Mouse (Mus musculus) erythroid progenitor cell, adult 5-6 weeks (primary cell): ENCODE measurements around the gene Loxl1. TPM values are rescaled to one million over a fixed set of nuclear protein-coding genes. Genes with fewer than 3 reads are reported as not detected.
"Not testable (repeated sequence)": the region's sequence is repeated elsewhere in the genome, so short reads cannot be mapped to it uniquely, and the experiment has no call there.

Experiments
- ATAC-seq: replicated peaks from 2 replicates; pipeline ENCODE4 v1.8.0; 2016; ENCODE audit warnings: moderate number of reproducible peaks, mild to moderate bottlenecking, moderate TSS enrichment, inconsistent platforms; ENCODE audit not compliant: poor library complexity, low FRiP score, severe bottlenecking
- total RNA-seq, 2 experiments: library from RNA; stranded (forward) in 1 of 2; stranded (reverse) in 1 of 2; fragments of 150-400 nt in 1 of 2; fragments of 186-747, 209-891 nt in 1 of 2; gene quantifications; 2 replicates each; pipeline versions ENCODE4 v1.2.3 to v1.2.4; 2015 to 2017; ENCODE audit warnings: low replicate concordance in 2 of 2

Loxl1 gene
- total RNA-seq, 2 experiments from 2014 or later = 0.08 TPM; not detected in 1

DNA sequence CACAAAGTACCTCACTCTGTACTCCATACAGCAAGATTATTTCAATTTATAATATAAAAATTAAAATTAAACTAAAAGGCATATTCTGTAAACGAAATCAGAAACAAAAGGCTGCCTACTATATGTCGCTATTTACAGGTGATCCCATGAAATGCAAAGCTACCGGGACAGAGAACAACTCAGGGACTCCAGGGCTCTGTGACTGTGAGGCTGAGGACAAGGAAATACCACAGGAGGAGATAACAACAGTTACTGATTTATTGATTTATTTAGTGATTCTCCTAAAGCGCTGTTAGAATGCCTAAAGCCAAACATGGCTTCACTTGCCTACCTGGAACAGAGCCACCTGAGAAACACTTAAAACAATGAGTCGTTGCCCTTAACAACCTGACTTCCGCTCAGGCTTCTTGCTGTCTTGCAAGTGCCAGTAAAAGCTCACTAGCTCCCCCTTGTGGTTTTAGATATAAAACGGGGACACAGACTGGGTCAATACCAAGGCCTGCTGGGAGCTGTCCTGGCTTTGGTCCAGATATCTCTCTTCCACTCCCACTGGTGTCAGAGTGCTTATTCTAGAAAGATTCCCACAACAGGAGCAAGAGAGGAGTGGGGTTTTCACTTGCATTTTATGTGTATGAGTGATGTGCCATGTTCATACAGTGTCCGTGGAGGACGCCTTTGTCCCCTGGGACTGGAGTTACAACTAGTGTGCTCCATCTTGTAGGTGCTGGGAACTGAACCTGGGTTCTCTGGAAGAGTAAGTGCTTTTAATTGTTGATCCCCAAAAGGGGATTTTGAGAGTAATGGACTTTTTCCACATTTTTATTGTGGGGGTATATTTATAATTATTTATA lies 32.5 kb downstream of the Loxl1 start:
- peak; percentile 82 for ATAC-seq

- ATAC-seq = no peak
Observed at GRCm38 (mm10) chr9:58279780-58280179, 33.2 kb downstream of the Loxl1 start.

DNA sequence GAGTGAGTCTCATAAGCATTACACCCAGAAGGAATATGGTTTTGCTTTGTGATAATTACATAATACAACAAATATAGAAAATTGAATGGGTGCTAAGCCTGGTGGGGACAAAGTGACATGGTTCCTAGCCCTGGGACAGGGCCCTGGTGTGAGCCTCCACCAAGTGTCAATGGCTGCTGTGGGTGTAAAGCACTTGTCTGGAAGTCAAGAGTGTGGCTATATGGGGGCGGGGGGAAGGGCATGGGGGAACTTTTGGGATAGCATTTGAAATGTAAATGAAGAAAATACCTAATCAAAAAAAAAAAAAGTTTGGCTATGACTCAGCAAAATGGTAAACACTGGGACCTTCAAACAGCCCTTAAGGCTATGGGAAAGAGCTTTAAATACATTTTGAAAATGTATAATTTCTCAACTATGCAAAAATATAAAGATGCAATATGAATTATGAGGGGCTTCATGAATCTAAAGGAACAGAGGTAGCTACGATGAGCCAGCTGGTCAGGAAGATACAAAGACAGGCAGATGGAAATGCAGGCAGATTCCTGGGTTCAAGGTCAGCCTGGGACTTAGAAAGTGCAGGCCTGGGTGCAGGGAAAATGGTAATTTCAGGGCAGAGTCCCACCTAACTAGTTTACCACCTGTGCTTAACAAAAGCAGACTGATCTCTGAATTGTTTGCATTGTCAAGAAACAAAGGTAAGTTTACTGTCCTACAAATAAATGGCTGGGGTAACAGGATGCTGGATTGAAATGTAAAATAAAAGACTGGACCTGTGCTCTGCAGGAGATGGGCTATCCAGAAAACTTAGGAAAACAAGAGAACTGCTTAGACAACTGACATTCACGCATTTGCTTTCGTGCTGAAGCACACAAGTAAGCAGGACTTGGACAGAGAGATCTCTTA lies 33.9 kb downstream of the Loxl1 start:
- ATAC-seq = no peak

DNA sequence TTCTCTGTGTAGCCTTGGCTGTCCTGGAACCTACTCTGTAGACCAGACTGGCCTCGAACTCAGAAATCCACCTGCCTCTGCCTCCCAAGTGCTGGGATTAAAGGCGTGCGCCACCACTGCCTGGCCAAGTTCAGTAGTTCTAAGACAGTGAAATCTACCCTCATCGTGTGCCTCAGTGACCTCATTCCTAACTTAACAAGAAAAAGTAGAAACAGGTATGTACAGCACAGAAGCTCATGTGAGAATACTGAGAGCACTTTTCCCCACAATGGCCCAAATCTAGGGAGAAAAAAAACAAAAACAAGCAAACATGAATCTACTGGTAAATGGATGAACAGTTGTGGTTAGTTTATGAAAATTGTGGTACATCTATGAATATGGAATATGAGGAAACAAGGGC lies 34.7 kb downstream of the Loxl1 start:
- no peak for ATAC-seq

DNA sequence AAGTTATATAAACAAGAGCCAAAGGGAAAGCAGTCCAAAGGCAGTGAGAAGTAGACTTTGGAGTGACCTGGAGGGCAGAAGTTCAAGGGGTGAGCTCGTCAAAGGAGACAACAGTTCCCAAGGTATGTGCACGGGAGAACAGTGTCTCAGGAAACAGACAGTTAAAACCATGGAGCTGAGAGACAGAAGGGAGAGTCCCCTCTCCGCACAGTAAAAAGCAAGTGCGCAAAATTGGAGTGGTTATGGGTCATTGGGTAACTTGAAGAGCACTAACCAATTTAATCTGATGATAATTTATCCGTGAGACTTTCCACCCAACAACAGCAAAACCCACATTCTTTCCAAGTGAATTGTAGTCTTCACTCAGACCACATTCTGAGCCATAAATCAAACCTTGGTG lies 36.6 kb downstream of the Loxl1 start:
- no peak for ATAC-seq

DNA sequence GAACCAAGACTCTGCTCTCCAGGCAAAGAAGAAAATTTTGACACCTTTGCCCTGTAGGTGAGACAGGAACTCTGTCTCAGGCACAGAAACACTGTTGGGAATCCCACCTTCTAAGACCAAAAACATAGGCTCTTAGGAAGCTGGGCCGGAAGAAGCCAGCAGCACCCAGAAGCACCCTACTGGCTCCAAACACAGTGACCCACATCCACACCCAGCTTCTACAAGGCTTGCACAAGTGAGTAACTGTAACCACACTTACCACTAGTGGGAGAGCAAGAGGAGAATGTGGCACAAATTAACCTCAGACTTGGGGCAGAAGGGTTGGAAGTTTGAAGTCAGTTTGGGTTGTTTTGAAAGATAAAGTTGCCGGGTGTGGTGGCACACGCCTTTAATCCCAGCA lies 37.2 kb downstream of the Loxl1 start:
- ATAC-seq = no peak

DNA sequence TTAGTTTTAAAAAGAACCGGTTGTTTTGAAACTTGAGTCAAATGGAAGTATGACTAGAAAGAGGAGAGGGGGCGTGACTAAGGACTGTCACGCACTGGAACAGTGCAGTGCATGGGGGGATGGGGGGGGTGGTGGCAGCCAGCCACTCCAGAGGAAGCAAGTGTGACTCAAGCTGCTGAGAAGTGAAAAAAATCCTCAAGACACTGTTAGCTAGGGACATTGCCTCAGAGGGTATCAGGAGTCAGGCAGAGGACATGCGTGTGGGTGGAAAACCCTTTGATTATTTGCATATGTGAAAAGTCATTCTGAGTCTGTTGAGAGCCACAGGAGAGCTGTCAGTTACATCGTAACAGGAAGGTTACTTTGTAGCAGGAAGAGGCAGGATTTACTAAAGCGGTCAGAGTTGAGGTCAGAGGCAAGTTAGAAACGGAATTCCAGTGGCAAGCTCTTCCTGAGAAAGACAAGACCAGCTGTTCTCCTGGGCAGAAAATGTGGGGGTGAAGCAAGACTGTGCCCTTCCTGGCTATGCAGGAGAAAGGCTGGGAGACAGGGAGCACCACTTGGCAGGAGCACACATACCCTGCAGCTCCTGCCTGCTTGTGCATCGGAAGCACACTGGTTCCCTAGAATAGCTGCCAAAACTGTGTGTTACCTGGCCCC lies 37.7 kb downstream of the Loxl1 start:
- ATAC-seq = no peak

DNA sequence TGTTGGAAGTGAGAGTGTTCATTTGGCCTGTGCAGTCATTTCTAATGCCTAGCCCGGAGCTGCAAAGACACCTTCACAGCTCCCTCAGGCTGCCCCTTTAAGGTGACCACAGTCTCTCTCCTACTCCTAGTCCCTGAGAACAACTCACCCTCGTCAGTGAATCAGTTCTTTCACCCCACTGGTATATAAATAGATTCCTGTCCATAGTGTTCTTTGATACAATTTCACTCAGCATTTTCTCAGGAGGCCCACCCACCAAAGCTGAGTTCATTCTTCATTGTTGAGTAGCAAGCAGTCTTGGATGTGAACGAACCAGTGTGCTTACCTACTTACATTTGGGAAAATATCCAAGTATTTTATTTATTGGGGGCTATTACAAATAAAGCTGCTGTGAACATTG lies 38.4 kb downstream of the Loxl1 start:
- no peak for ATAC-seq

DNA sequence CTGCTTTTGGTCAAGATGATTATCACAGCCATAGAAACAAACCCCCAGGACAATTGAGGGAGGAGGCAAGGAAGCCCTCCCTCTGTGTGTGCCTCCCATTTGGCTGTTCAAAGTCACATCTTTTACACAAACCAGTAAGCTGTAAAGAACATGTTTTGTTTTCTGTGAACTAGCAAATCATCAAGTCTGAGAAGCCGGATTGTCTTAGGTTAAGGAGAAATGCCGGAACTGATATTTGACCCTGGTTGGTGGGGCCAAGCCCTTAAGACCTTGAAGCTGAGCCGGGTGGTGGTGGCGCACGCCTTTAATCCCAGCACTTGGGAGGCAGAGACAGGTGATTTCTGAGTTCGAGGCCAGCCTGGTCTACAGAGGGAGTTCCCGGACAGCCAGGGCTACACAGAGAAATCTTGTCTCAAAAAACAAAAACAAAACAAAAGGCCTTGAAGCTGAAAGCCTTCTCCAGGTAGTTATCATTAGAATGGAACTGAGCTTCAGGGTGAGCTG lies 38.8 kb downstream of the Loxl1 start:
- ATAC-seq = no peak

DNA sequence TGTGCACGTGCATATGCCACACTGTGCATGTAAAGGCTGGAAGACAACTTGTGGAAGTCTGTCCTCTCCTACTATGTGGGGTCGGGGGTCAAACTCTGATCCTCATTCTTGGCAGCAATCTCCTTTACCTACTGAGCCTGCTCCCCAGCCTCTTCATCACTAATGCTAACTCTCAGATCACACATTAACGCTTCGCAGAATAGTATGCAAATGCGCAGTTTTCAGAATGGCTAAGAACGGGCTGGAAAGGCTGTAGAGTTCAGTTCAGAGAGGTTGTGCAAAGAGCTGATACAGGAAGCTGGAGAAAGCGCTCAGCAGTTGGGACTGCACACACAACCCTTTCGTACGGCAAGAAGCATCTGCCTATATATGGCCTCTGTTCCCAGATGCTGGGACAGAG lies 40.1 kb downstream of the Loxl1 start:
- ATAC-seq = no peak

DNA sequence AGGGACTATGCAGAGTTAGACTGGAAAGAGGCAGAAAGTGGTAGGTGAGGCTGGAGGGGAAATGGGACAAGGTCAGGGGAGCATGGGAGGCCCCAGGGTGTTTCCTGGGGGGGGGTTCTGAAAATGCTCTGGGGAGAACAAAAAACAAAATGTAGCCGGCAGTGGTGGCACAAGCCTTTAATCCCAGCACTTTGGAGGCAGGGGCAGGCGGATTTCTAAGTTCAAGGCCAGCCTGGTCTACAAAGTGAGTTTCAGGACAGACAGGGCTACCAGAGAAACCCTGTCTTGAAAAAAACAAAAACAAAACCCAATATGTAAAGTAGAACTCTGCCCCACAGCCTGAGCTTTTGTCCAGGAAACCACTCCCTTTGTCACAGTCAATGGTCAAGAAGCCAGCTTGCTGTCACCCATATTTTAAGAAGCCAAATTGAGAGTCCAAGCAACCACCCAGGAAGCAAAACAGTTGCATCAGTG lies 40.9 kb downstream of the Loxl1 start:
- no peak for ATAC-seq

DNA sequence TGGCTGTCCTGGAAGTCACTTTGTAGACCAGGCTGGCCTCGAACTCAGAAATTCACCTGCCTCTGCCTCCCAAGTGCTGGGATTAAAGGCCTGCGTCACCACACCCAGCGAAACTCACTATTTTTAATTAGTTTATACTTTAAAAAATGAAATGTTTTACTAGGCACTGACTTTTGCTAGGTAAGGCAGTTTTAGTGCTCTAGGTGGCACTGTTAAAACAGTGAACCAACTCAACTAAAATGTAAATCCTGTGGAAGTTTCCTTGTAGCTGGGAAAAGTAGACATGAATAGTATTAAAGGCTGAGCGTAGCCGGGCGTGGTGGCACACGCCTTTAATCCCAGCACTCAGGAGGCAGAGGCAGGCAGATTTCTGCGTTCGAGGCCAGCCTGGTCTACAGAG lies 41.4 kb downstream of the Loxl1 start:
- not testable (repeated sequence) for ATAC-seq

DNA sequence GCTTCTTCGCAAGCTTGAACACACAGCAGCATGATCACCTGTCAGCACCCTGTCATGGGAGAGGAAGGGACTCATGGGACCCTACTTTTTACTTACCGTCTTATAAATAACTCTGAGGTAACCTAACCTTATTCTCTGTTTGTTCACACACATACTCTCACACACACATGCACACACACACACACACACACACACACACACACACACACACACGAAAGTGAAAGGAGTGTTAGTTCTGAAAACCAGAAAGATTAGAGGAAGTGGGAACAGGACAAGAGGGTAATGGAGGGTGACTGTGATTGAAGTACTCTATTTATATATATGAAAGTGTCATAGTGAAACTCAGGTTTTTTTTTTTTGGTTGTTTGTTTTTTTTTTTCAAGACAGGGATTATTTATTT lies 41.9 kb downstream of the Loxl1 start:
- no peak for ATAC-seq

- ATAC-seq = no peak
Observed at GRCm38 (mm10) chr9:58270081-58270480, 42.9 kb downstream of the Loxl1 start.

DNA sequence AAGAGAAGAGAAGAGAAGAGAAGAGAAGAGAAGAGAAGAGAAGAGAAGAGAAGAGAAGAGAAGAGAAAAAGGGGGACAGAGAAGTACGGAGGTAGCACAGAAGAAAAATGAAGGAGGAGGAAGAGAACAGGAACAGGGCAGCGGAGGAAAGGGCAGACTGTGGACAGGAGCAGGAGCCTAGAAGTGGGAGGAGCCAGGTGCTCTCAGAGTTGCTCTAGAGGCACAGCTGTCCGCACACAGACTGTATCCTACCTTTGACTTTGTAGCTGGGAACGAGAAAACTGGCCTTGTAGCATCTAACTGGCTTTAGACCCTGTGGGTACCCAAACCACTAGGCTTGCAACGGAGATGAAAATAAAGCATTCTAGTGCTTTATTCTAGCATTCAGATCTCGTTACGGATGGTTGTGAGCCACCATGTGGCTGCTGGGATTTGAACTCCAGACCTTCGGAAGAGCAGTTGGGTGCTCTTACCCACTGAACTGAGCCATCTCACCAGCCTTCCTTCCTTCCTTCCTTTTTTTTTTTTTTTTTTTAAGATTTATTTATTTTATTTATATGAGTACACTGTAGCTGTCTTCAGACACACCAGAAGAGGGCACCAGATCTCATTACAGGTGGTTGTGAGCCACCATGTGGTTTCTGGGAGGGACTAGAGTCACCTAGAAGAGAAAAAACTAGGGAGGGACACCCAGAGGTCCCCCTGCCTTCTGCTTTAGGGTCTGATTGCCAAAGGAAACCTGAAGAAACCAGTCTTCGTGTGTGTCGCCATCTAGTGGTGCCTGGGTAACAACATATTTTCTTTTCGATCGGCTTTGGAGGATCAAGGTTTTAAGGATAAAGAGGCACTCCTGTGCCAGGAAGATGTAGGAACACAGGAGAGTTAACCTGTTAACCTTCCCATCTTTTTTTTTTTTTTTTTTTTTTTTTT lies 44.3 kb downstream of the Loxl1 start:
- peak; percentile 85 for ATAC-seq

DNA sequence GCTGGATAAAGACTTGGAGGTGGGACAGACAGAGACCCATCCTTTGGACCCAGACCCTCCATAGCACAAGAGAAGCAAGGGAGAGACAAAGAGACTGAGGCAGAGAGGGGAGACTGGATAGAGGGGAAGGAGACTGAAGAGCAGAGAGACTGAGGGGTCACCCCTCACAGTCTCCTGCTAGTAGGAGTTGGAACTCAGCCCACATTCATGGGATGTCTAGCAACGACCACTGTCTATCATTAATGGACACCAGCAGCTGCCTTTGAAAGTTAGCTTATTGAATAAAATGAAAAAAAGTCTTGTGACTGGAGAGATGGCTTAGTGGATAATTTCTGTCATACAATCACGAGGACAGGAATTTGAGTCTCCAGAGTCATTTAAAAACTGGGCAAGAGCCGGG lies 45.9 kb downstream of the Loxl1 start:
- no peak for ATAC-seq

DNA sequence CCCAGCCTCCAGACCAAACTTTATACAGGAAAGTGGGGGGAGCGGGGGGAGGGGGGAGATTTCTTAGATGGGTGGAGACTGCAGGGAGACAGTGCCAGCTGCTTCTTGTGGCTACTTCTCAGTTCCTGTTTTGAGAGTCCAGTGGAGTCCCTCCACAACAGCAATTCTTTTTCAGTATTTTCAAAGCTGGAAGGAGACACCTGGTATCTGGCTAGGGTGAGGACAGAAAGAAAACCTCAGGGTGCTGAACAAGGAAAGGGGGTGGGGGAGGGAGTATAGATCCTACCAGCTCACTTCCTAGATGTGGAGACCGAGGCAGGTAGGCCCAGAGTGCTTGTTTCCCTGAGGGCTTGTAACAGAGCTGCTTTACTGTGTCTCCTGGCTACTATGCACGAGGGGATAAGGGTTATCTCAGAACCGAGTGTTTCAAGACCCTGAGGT lies 46.4 kb downstream of the Loxl1 start:
- no peak for ATAC-seq

GRCm38 (mm10) chr9:58265368-58265767 lies 47.6 kb downstream of the Loxl1 start:
- ATAC-seq = no peak

GRCm38 (mm10) chr9:58262507-58262906 lies 50.5 kb downstream of the Loxl1 start:
- no peak for ATAC-seq
